Mouse (Mus musculus) stomach, postnatal 0 days (tissue): ENCODE measurements around the gene Cap1. TPM values are rescaled to one million over a fixed set of nuclear protein-coding genes. Genes with fewer than 3 reads are reported as not detected.

Experiments
- ATAC-seq: fragments of 200-750 bp; cut with Nextera tagmentation; 2 replicates; pipeline ENCODE4 v1.8.0; 2017; ENCODE audit not compliant: low FRiP score, low TSS enrichment
- DNase-seq: peaks from one replicate; pipeline ENCODE4 v3.0.0-alpha.2; 2016; ENCODE audit warnings: low spot score
- H3K27ac ChIP-seq: fragments of 300-500 bp; sonication (generic); replicated peaks from 2 replicates; pipeline ENCODE4 v1.5.1; 2014; ENCODE audit warnings: mild to moderate bottlenecking, control low read depth
- H3K27me3 ChIP-seq: fragments of 300-500 bp; sonication (generic); 2 replicates; pipeline ENCODE4 v1.6.1; 2014; ENCODE audit warnings: low read length; ENCODE audit not compliant: control insufficient read depth, insufficient read depth
- H3K36me3 ChIP-seq: fragments of 300-500 bp; sonication (generic); 2 replicates; pipeline ENCODE4 v1.6.1; 2014; ENCODE audit warnings: low read length, mixed read lengths; ENCODE audit not compliant: control insufficient read depth, insufficient read depth
- H3K4me1 ChIP-seq: fragments of 300-500 bp; sonication (generic); replicated peaks from 2 replicates; pipeline ENCODE4 v1.6.1; 2014; ENCODE audit warnings: antibody characterized with exemption; ENCODE audit not compliant: control insufficient read depth, insufficient read depth
- H3K4me2 ChIP-seq: fragments of 300-500 bp; sonication (generic); replicated peaks from 2 replicates; pipeline ENCODE4 v1.6.1; 2014; ENCODE audit warnings: low read depth, mild to moderate bottlenecking, control low read depth, moderate library complexity
- H3K4me3 ChIP-seq: fragments of 300-500 bp; sonication (generic); 2 replicates; pipeline ENCODE4 v1.5.1; 2014; ENCODE audit warnings: low read depth, low read length, control low read depth
- H3K9ac ChIP-seq: fragments of 300-500 bp; sonication (generic); 2 replicates; pipeline ENCODE4 v1.6.1; 2014; ENCODE audit warnings: mild to moderate bottlenecking, low read length, control low read depth, mixed read lengths
- H3K9me3 ChIP-seq: fragments of 300-500 bp; sonication (generic); 2 replicates; pipeline ENCODE4 v1.6.1; 2016; ENCODE audit warnings: low read length; ENCODE audit not compliant: control insufficient read depth
- CTCF ChIP-seq: IDR thresholded peaks from 2 replicates; pipeline ENCODE4 v1.5.1; 2016; ENCODE audit warnings: antibody characterized with exemption, low read depth, mild to moderate bottlenecking, moderate library complexity
- EP300 ChIP-seq: optimal IDR thresholded peaks from 2 replicates; pipeline ENCODE3; 2016; ENCODE audit warnings: antibody characterized with exemption
- whole genome bisulfite sequencing: fragments of 180-500 bp; shearing (Covaris S2); extraction: QIAGEN DNeasy Blood & Tissue Kit; methylation state at CpG from one replicate; pipeline ENCODE4 v1.1.7; 2014; 5-methylcytosine and 5-hydroxymethylcytosine counted together
- polyA plus RNA-seq: library from polyadenylated mRNA; unstranded; fragments of >200 nt; fragmentation: Nextera tagmentation; extraction: Ambion mirVana; gene quantifications from 2 replicates; pipeline ENCODE4 v1.2.1, GENCODE M21; 2015

Gene Cap1
- polyA plus RNA-seq, 1 experiment from 2014 or later: 56.2 TPM

DNA sequence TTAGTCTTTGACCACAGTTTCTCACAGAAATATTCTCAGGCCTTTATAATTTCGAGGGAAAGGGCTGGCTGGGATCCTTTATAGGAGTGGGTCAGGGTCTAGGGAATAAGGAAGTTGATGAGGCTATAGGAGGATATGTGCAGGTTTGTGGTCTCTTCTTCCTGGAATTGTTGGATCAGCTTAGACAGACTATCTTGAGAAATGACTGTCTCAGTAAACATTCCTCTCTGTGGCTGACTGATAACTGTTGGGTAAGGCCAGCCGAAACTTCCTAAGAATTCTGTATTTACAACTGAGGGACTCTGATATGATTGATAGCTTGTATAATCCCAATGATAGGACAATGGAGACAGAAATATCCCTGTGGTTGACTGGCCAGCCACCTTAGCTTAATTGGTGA is 74.0 kb downstream of the Cap1 start:
- Histone ChIP-seq H3K27me3 (no peaks in the 10 kb centered on the region), H3K4me2 (no peak overlapping the region), H3K4me1 (no peaks in the 10 kb centered on the region), H3K9me3 (no peaks in the 10 kb centered on the region), H3K27ac (no peak overlapping the region), H3K9ac (no peak overlapping the region), H3K36me3 (no peaks in the 10 kb centered on the region), H3K4me3 (no peak overlapping the region)
- no peak for TF ChIP-seq EP300
- no peak for TF ChIP-seq CTCF
- 43% methylated on average over 2 of the region's 2 CpGs for WGBS
- DNase-seq (no peak), ATAC-seq (no peak)

GRCm38 (mm10) chr4:122811180-122811579 is 74.7 kb downstream of the Cap1 start:
- Histone ChIP-seq H3K4me2 (no peak overlapping the region), H3K27me3 (no peaks in the 10 kb centered on the region), H3K9me3 (no peaks in the 10 kb centered on the region), H3K4me1 (no peaks in the 10 kb centered on the region), H3K36me3 (no peaks in the 10 kb centered on the region), H3K4me3 (no peak overlapping the region), H3K27ac (no peak overlapping the region), H3K9ac (no peak overlapping the region)
- DNase-seq (no peak), ATAC-seq (no peak)
- WGBS: 52% methylated on average over 1 of the region's 1 CpGs
- no peak for TF ChIP-seq EP300
- no peak for TF ChIP-seq CTCF

Other genes starting within 250 kb of the Cap1 start
- gene 9530002B09Rik, start 196.8 kb downstream of the Cap1 start, polyA plus RNA-seq: not detected in 2 replicates
- gene Ppt1, start 49.8 kb downstream of the Cap1 start, polyA plus RNA-seq: 46.8 and 50.7 TPM in 2 replicates
- 6.8 and 7.1 TPM in 2 replicates for gene Mfsd2a, start 75.1 kb upstream of the Cap1 start, polyA plus RNA-seq
- gene Mycl, start 109.6 kb upstream of the Cap1 start, polyA plus RNA-seq: 14.2 and 17.4 TPM in 2 replicates
- gene Trit1, start 130.5 kb upstream of the Cap1 start, polyA plus RNA-seq: 11.6 and 12.0 TPM in 2 replicates
- 0.21 and 0.25 TPM in 2 replicates for gene Bmp8b, start 219.1 kb upstream of the Cap1 start, polyA plus RNA-seq
- not detected in 2 replicates for gene Oxct2b, start 230.2 kb upstream of the Cap1 start, polyA plus RNA-seq